Mouse (Mus musculus) stomach, embryonic 14.5 days (tissue): ENCODE results near the gene H2-Q4. TPM values are rescaled to one million over a fixed set of nuclear protein-coding genes. Genes with fewer than 3 reads are reported as not detected.
"Not testable (repeated sequence)": the region's sequence is repeated elsewhere in the genome, so short reads cannot be mapped to it uniquely, and the experiment has no call there.

Experiments used
- ATAC-seq: fragments of 200-750 bp; cut with Nextera tagmentation; 2 replicates; pipeline ENCODE4 v1.8.0; 2017; ENCODE audit warnings: low read depth, moderate TSS enrichment; ENCODE audit not compliant: insufficient number of reproducible peaks, insufficient read depth, low FRiP score
- H3K27ac ChIP-seq: fragments of 300-500 bp; sonication (generic); 2 replicates; pipeline ENCODE4 v1.5.1; 2014; ENCODE audit warnings: mild to moderate bottlenecking, low read length, moderate library complexity, mixed read lengths
- H3K27me3 ChIP-seq: fragments of 300-500 bp; sonication (generic); 2 replicates; pipeline ENCODE4 v1.6.1; 2014; ENCODE audit warnings: low read length, control low read depth, mixed read lengths; ENCODE audit not compliant: control insufficient read depth, insufficient read depth
- H3K36me3 ChIP-seq: fragments of 300-500 bp; sonication (generic); 2 replicates; pipeline ENCODE4 v1.6.1; 2014; ENCODE audit warnings: mild to moderate bottlenecking, control low read depth, low read length, moderate library complexity, mixed read lengths; ENCODE audit not compliant: control insufficient read depth, insufficient read depth
- H3K4me1 ChIP-seq: fragments of 300-500 bp; sonication (generic); 2 replicates; pipeline ENCODE4 v1.6.1; 2014; ENCODE audit warnings: low read length, control low read depth, mixed read lengths; ENCODE audit not compliant: control insufficient read depth, insufficient read depth
- H3K4me2 ChIP-seq: fragments of 300-500 bp; sonication (generic); replicated peaks from 2 replicates; pipeline ENCODE4 v1.6.1; 2014; ENCODE audit warnings: low read depth, low read length, control low read depth
- H3K4me3 ChIP-seq: fragments of 300-500 bp; sonication (generic); 2 replicates; pipeline ENCODE4 v1.5.1; 2014; ENCODE audit warnings: low read depth, low read length, control low read depth
- H3K9ac ChIP-seq: fragments of 300-500 bp; sonication (generic); replicated peaks from 2 replicates; pipeline ENCODE4 v1.6.1; 2014; ENCODE audit warnings: low read depth, mild to moderate bottlenecking, control low read depth, low read length, moderate library complexity, mixed read lengths
- H3K9me3 ChIP-seq: fragments of 300-500 bp; sonication (generic); 2 replicates; pipeline ENCODE4 v1.6.1; 2016; ENCODE audit warnings: low read depth, low read length, control low read depth; ENCODE audit not compliant: control insufficient read depth
- WGBS: fragments of 180-500 bp; shearing (Covaris S2); extraction: QIAGEN DNeasy Blood & Tissue Kit; methylation state at CpG from one replicate; pipeline ENCODE4 v1.1.7; 2014; 5-methylcytosine and 5-hydroxymethylcytosine counted together
- polyA plus RNA-seq: library from polyadenylated mRNA; unstranded; fragments of >200 nt; fragmentation: Nextera tagmentation; extraction: Ambion mirVana; gene quantifications from 2 replicates; pipeline ENCODE4 v1.2.1, GENCODE M21; 2014

H2-Q4 gene
- polyA plus RNA-seq, 1 experiment from 2014 or later = 2.1 TPM

GRCm38 (mm10) chr17:35424106-35424505, 44.7 kb downstream of the H2-Q4 start:
- ATAC-seq, H3K4me2 ChIP-seq, H3K4me1 ChIP-seq, H3K9me3 ChIP-seq, H3K27ac ChIP-seq, H3K9ac ChIP-seq, H3K4me3 ChIP-seq, H3K36me3 ChIP-seq, H3K27me3 ChIP-seq: not testable (repeated sequence)
- WGBS = 83% methylated on average over 3 of the region's 3 CpGs

GRCm38 (mm10) chr17:35424624-35425416, 45.4 kb downstream of the H2-Q4 start, which contains the start of gene H2-Q6:
Gene H2-Q6 (plus strand): TSS chr17:35424850.
- not testable (repeated sequence) for H3K27ac ChIP-seq, H3K9me3 ChIP-seq, H3K9ac ChIP-seq, H3K4me1 ChIP-seq, H3K27me3 ChIP-seq, H3K36me3 ChIP-seq
- Histone ChIP-seq H3K4me3 (peak within 1 kb of the TSS; percentile 28; the same call in 1 of the 2 replicates), H3K4me2 (peak within 1 kb of the TSS; percentile 59)
- WGBS = 3% methylated on average over 52 of the region's 66 CpGs
- peak; percentile 59 for ATAC-seq

GRCm38 (mm10) chr17:35425474-35425873, 46.1 kb downstream of the H2-Q4 start:
- H3K9ac ChIP-seq, H3K27me3 ChIP-seq: not testable (repeated sequence)

GRCm38 (mm10) chr17:35428883-35429282, 49.5 kb downstream of the H2-Q4 start:
- WGBS = 87% methylated on average over 6 of the region's 6 CpGs
- not testable (repeated sequence) for ATAC-seq, H3K4me3 ChIP-seq

More at GRCm38 (mm10) chr17:35425474-35425873, 46.1 kb downstream of the H2-Q4 start:
- not testable (repeated sequence) for H3K36me3 ChIP-seq, H3K27ac ChIP-seq, H3K4me1 ChIP-seq, H3K9me3 ChIP-seq
- peak overlapping the region; percentile 59 for H3K4me2 ChIP-seq
- 15% methylated on average over 28 of the region's 28 CpGs for WGBS
- 0 out of 2 replicates have a peak, but pooled peaks have one; percentile 33 for ATAC-seq
- H3K4me3 ChIP-seq = peak overlapping the region; percentile 28; the same call in 1 of the 2 replicates

GRCm38 (mm10) chr17:35430671-35431070, 51.3 kb downstream of the H2-Q4 start:
- not testable (repeated sequence) for H3K27ac ChIP-seq, H3K27me3 ChIP-seq, ATAC-seq, H3K9ac ChIP-seq, H3K9me3 ChIP-seq, H3K36me3 ChIP-seq, H3K4me1 ChIP-seq, H3K4me3 ChIP-seq, H3K4me2 ChIP-seq
- WGBS = 88% methylated on average over 6 of the region's 6 CpGs

More at GRCm38 (mm10) chr17:35428883-35429282, 49.5 kb downstream of the H2-Q4 start:
- H3K4me2 ChIP-seq, H3K27ac ChIP-seq, H3K27me3 ChIP-seq, H3K9ac ChIP-seq, H3K4me1 ChIP-seq, H3K36me3 ChIP-seq, H3K9me3 ChIP-seq: not testable (repeated sequence)

GRCm38 (mm10) chr17:35432167-35432566, 52.8 kb downstream of the H2-Q4 start:
- WGBS = 83% methylated on average over 3 of the region's 3 CpGs
- ATAC-seq, H3K27me3 ChIP-seq, H3K36me3 ChIP-seq, H3K4me2 ChIP-seq, H3K9ac ChIP-seq, H3K4me1 ChIP-seq, H3K27ac ChIP-seq, H3K4me3 ChIP-seq, H3K9me3 ChIP-seq: not testable (repeated sequence)

- not testable (repeated sequence) for H3K36me3 ChIP-seq, H3K27ac ChIP-seq, H3K9ac ChIP-seq, H3K27me3 ChIP-seq, H3K4me2 ChIP-seq, H3K9me3 ChIP-seq, H3K4me3 ChIP-seq, H3K4me1 ChIP-seq, ATAC-seq
- WGBS = 10% methylated on average over 8 of the region's 8 CpGs
These were observed 55.4 kb downstream of the H2-Q4 start for GRCm38 (mm10) chr17:35434836-35435235.
